Mouse (Mus musculus) C2C12 (cell line): ENCODE measurements around the gene Usp25.

ENCODE experiments used
- CTCF ChIP-seq: IDR thresholded peaks from one replicate; pipeline ENCODE4 v1.5.1; 2011; ENCODE audit not compliant: control insufficient read depth, insufficient read depth, insufficient read length
- FOSL1 ChIP-seq: IDR thresholded peaks from one replicate; pipeline ENCODE4 v1.8.0; 2011; ENCODE audit warnings: mild to moderate bottlenecking, low read length; ENCODE audit not compliant: poor library complexity, insufficient read depth, severe bottlenecking
- MAX ChIP-seq: IDR thresholded peaks from one replicate; pipeline ENCODE4 v1.6.1; 2011; ENCODE audit warnings: mild to moderate bottlenecking, control low read depth
- MYOD1 ChIP-seq: IDR thresholded peaks from one replicate; pipeline ENCODE4 v1.6.1; 2011; ENCODE audit warnings: low read depth; ENCODE audit not compliant: control insufficient read depth, insufficient read length
- MYOG ChIP-seq: IDR thresholded peaks from one replicate; pipeline ENCODE4 v1.6.1; 2011; ENCODE audit not compliant: control insufficient read depth, insufficient read length; ENCODE audit errors: extremely low read depth

DNA sequence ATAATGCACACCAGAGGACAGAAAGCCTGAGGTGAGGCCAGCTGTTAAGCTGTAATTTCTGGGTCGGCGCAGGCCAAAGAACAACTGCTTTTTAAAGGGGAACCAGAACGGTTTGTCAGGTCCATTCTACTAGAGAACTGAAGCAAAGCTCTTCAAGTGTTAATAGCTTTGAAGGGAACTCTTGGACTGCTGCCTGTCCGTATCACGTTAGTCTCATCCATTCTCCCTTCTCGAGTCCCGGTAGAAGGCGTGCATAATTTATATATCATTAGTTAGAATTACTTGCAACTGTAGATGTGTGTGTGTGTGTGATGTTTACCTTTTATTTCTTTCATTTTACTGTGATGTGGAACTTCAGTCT, 42.6 kb downstream of the Usp25 start:
- TF ChIP-seq CTCF (no peak), MAX (no peak), FOSL1 (no peak), MYOG (no peak), MYOD1 (no peak)
